In genomic region chr1:119463386-119463785, GRCm38 (mm10) we compare ENCODE assay signal across 8 mouse cellular contexts. TPM values are rescaled to one million over a fixed set of nuclear protein-coding genes. Genes with fewer than 3 reads are reported as not detected.
DNase-seq lines count a peak whose midpoint lies in the region; ATAC-seq and TF ChIP-seq lines count a peak whose summit lies in the region.
"Had no signal": no experiment of that assay in that cellular context is flagged by ENCODE, and none has a peak within 500 bp of the region (broad histone marks: within the 10 kb centered on the region; RNA-seq: fewer than 3 reads in every experiment).

No protein-coding gene starts in this region.

- no peaks in the 10 kb centered on the region for H3K9me3 ChIP-seq in MEL (replicated peaks; ENCODE audit: insufficient read depth, low read length)
- no peaks in the 10 kb centered on the region for H3K9me3 ChIP-seq in stomach, postnatal 0 days (ENCODE audit: control insufficient read depth, low read length)
- H3K9me3 ChIP-seq: lung, embryonic 15.5 days had no signal

- peak; percentile 71 for ATAC-seq in granulocyte monocyte progenitor cell, adult 5-6 weeks (replicated peaks; ENCODE audit: poor library complexity, severe bottlenecking)
- ATAC-seq in stomach, postnatal 0 days (ENCODE audit: low FRiP score, low TSS enrichment), result no peak

- no peak overlapping the region for H3K9ac ChIP-seq in MEL (ENCODE audit: control insufficient read depth, low read depth, low read length, poor library complexity, severe bottlenecking)
- H3K9ac ChIP-seq in stomach, postnatal 0 days (ENCODE audit: low read length), result no peak overlapping the region
- H3K9ac ChIP-seq: lung, embryonic 15.5 days had no signal

- H3K36me3 ChIP-seq in MEL (ENCODE audit: control insufficient read depth in 1 of 2, insufficient read depth in 2 of 2, low read length in 2 of 2), result no peaks in the 10 kb centered on the region; a peak in 1 of 4 replicates
- H3K36me3 ChIP-seq in stomach, postnatal 0 days (ENCODE audit: control insufficient read depth, insufficient read depth, low read length), result no peaks in the 10 kb centered on the region
- H3K36me3 ChIP-seq: lung, embryonic 15.5 days had no signal

- WGBS in stomach, postnatal 0 days, result 39% methylated on average over 2 of the region's 2 CpGs

- intact Hi-C loops in left cerebral cortex, postnatal 4 days (cut with DNase I), result loop anchor here (5.0 kb wide), 1 partner anchor 464 kb away; no protein-coding TSS in a partner anchor

- TF ChIP-seq EP300 in MEL (IDR thresholded peaks at IDR 0.05; ENCODE audit: low read depth in 1 of 2, low read length in 2 of 2), result no peak
- no peak for TF ChIP-seq EP300 in stomach, postnatal 0 days (optimal IDR thresholded peaks at IDR 0.05)

- peak; percentile 57 for TF ChIP-seq RAD21 in MEL (IDR thresholded peaks at IDR 0.05; ENCODE audit: low read depth, low read length)

- H3K27ac ChIP-seq in MEL (ENCODE audit: control insufficient read depth, low read depth, low read length), result no peak overlapping the region
- H3K27ac ChIP-seq in stomach, postnatal 0 days (replicated peaks), result no peak overlapping the region
- H3K27ac ChIP-seq: lung, embryonic 15.5 days had no signal

- no peak for TF ChIP-seq POLR2A in MEL (IDR thresholded peaks at IDR 0.05; ENCODE audit: control insufficient read depth in 1 of 2, insufficient read depth in 1 of 2, low read depth in 1 of 2, low read length in 2 of 2, poor library complexity in 1 of 2)
- no peak for TF ChIP-seq POLR2A in brain, embryonic 14.5 days (IDR thresholded peaks at IDR 0.05; ENCODE audit: borderline replicate concordance, extremely low read depth, insufficient read depth, insufficient read length, poor library complexity, severe bottlenecking)

- peak; percentile 43 to 72 (median 69) for TF ChIP-seq CTCF in MEL (IDR thresholded peaks at IDR 0.05 in 2 of 3, conservative IDR thresholded peaks at IDR 0.05 in 1 of 3; ENCODE audit: control insufficient read depth in 1 of 3, insufficient read depth in 1 of 3, low read depth in 2 of 3, low read length in 3 of 3, poor library complexity in 1 of 3, severe bottlenecking in 1 of 3)
- peak; percentile 64; the same call in 1 of the 2 replicates for TF ChIP-seq CTCF in brain, embryonic 14.5 days (IDR thresholded peaks at IDR 0.05; ENCODE audit: borderline replicate concordance, extremely low read depth, insufficient read depth, insufficient read length)
- TF ChIP-seq CTCF in stomach, postnatal 0 days (IDR thresholded peaks at IDR 0.05; ENCODE audit: low read depth), result peak; percentile 77

- no peaks in the 10 kb centered on the region for H3K27me3 ChIP-seq in MEL (ENCODE audit: control insufficient read depth in 1 of 2, insufficient read depth in 2 of 2, low read length in 2 of 2)
- H3K27me3 ChIP-seq in stomach, postnatal 0 days (ENCODE audit: control insufficient read depth, insufficient read depth, low read length), result no peaks in the 10 kb centered on the region
- H3K27me3 ChIP-seq: lung, embryonic 15.5 days had no signal

- peak; percentile 64 for DNase-seq in left cerebral cortex, postnatal 4 days
- no peak for DNase-seq in left cerebral cortex, adult 9 months (ENCODE audit: low spot score in 2 of 2)
- DNase-seq in MEL (ENCODE audit: low read depth, low spot score), result peak; percentile 78
- DNase-seq in brain, embryonic 14.5 days (ENCODE audit: low read depth), result peak; percentile 61
- peak; percentile 75 for DNase-seq in lung, postnatal 10 days
- peak; percentile 62 for DNase-seq in stomach, postnatal 0 days (ENCODE audit: low spot score)

- H3K4me3 ChIP-seq in MEL (ENCODE audit: control insufficient read depth in 1 of 2, insufficient read depth in 1 of 2, low read depth in 2 of 2, low read length in 2 of 2), result no peak overlapping the region
- H3K4me3 ChIP-seq in stomach, postnatal 0 days (ENCODE audit: low read depth, low read length), result no peak overlapping the region
- H3K4me3 ChIP-seq: lung, embryonic 15.5 days had no signal

- no peaks in the 10 kb centered on the region for H3K79me2 ChIP-seq in MEL (ENCODE audit: control insufficient read depth, insufficient read depth, low read length, poor library complexity)

- H3K4me2 ChIP-seq in stomach, postnatal 0 days (replicated peaks; ENCODE audit: low read depth), result no peak overlapping the region
- H3K4me2 ChIP-seq: lung, embryonic 15.5 days had no signal

- H3K4me1 ChIP-seq in MEL (ENCODE audit: control insufficient read depth in 1 of 2, insufficient read depth in 2 of 2, low read length in 2 of 2), result peaks cover 0 to 5% of the 10 kb centered on the region in 2 experiments; a peak in 2 of 4 replicates
- no peaks in the 10 kb centered on the region for H3K4me1 ChIP-seq in stomach, postnatal 0 days (replicated peaks; ENCODE audit: control insufficient read depth, insufficient read depth)
- H3K4me1 ChIP-seq: lung, embryonic 15.5 days had no signal

TF ChIP-seq in MEL, 35 proteins besides CTCF, POLR2A, EP300 and RAD21:
- TF ChIP-seq UBTF (IDR thresholded peaks at IDR 0.05; ENCODE audit: borderline replicate concordance, insufficient read depth, low read depth, low read length) (no peak), NRF1 (IDR thresholded peaks at IDR 0.05; ENCODE audit: insufficient read depth, low read depth, low read length, poor library complexity, severe bottlenecking) (no peak), KAT2A (conservative IDR thresholded peaks at IDR 0.05; ENCODE audit: low read depth, low read length) (no peak), MYC (IDR thresholded peaks at IDR 0.05; ENCODE audit: low read depth, low read length) (peak; percentile 60; the same call in 1 of the 2 replicates), ZKSCAN1 (IDR thresholded peaks at IDR 0.05; ENCODE audit: low read depth, low read length) (no peak), GABPA (IDR thresholded peaks at IDR 0.05; ENCODE audit: low read depth, low read length) (no peak), MAZ (IDR thresholded peaks at IDR 0.05; ENCODE audit: low read depth, low read length) (no peak), USF2 (IDR thresholded peaks at IDR 0.05; ENCODE audit: borderline replicate concordance in 1 of 2, insufficient read depth in 1 of 2, low read depth in 1 of 2, low read length in 2 of 2) (peak in 1 of 2 experiments; percentile 57; a peak in 1 of 4 replicates), CHD1 (IDR thresholded peaks at IDR 0.05; ENCODE audit: low read depth, low read length) (no peak), POLR2AphosphoS5 (IDR thresholded peaks at IDR 0.05; ENCODE audit: borderline replicate concordance, low read depth, low read length) (no peak), MAX (IDR thresholded peaks at IDR 0.05; ENCODE audit: low read length) (peak; percentile 79), ETS1 (IDR thresholded peaks at IDR 0.05; ENCODE audit: low read depth, low read length) (no peak), TBP (IDR thresholded peaks at IDR 0.05; ENCODE audit: low read depth, low read length) (no peak), ZC3H11A (IDR thresholded peaks at IDR 0.05; ENCODE audit: low read depth, low read length) (peak; percentile 54; the same call in 1 of the 2 replicates), E2F4 (IDR thresholded peaks at IDR 0.05; ENCODE audit: borderline replicate concordance, low read depth, low read length) (no peak), SMC3 (IDR thresholded peaks at IDR 0.05; ENCODE audit: low read depth, low read length) (peak; percentile 69), USF1 (IDR thresholded peaks at IDR 0.05; ENCODE audit: low read depth, low read length) (peak; percentile 86)

RNA-seq across cellular contexts. Expression of gene Ralb, which starts 41.2 kb away (rescaled TPM):
- total RNA-seq in left cerebral cortex, postnatal 4 days (2021), result 10 to 100 TPM; 42.5 to 43.0 TPM
- 26.2 and 28.0 TPM in 2 replicates for total RNA-seq in MEL (2012; rRNA removed)
- 10 to 100 TPM in 1 of 2 experiments, not detected in 1; 45.1 TPM for polyA plus RNA-seq in MEL (2012; ENCODE audit: insufficient read depth in 1 of 2, insufficient read length in 2 of 2, low read depth in 1 of 2, low replicate concordance in 2 of 2, missing spikeins in 1 of 2)
- polyA plus RNA-seq in brain, embryonic 14.5 days (2012; rRNA removed), result 20.6 and 31.1 TPM in 2 replicates
- total RNA-seq in granulocyte monocyte progenitor cell, adult 5-6 weeks (2014; fragmentation: Nextera tagmentation), result 24.0 and 26.9 TPM in 2 replicates
- total RNA-seq in granulocyte monocyte progenitor cell, adult 5-6 weeks (2017), result 22.7 and 27.5 TPM in 2 replicates
- polyA plus RNA-seq in stomach, postnatal 0 days (2015; fragmentation: Nextera tagmentation; extraction: Ambion mirVana), result 102 TPM in 2 replicates

RNA-seq across cellular contexts. Expression of gene Inhbb, which starts 41.3 kb away (rescaled TPM):
- total RNA-seq in left cerebral cortex, postnatal 4 days (2021), result 10 to 100 TPM; 10.6 to 11.7 TPM
- total RNA-seq in MEL (2012; rRNA removed), result not detected in 2 replicates
- not detected for polyA plus RNA-seq in MEL (2012; ENCODE audit: insufficient read depth in 1 of 2, insufficient read length in 2 of 2, low read depth in 1 of 2, low replicate concordance in 2 of 2, missing spikeins in 1 of 2)
- 6.0 and 7.4 TPM in 2 replicates for polyA plus RNA-seq in brain, embryonic 14.5 days (2012; rRNA removed)
- not detected in 2 replicates for total RNA-seq in granulocyte monocyte progenitor cell, adult 5-6 weeks (2014; fragmentation: Nextera tagmentation)
- total RNA-seq in granulocyte monocyte progenitor cell, adult 5-6 weeks (2017), result not detected in 2 replicates
- 0.65 and 0.70 TPM in 2 replicates for polyA plus RNA-seq in stomach, postnatal 0 days (2015; fragmentation: Nextera tagmentation; extraction: Ambion mirVana)

Comparison
In these comparisons a context has a peak if more than half of its experiments do, and no peak if none do; other contexts are left out.
1. DNase-seq: peak in left cerebral cortex, postnatal 4 days (single experiment), MEL (single experiment), brain, embryonic 14.5 days (single experiment), lung, postnatal 10 days (single experiment) and stomach, postnatal 0 days (single experiment); none in left cerebral cortex, adult 9 months (0 of 2).
2. RNA of gene Inhbb, which starts 41.3 kb away (total RNA-seq): 10.6 to 11.7 TPM in left cerebral cortex, postnatal 4 days; not detected in MEL and not detected in granulocyte monocyte progenitor cell, adult 5-6 weeks; every median in the first group is over 10 times any median in the second.
3. Peak in every context shown above with its lines, with median percentiles within 50 percentile points of each other: CTCF ChIP-seq.